In the genomic region with DNA sequence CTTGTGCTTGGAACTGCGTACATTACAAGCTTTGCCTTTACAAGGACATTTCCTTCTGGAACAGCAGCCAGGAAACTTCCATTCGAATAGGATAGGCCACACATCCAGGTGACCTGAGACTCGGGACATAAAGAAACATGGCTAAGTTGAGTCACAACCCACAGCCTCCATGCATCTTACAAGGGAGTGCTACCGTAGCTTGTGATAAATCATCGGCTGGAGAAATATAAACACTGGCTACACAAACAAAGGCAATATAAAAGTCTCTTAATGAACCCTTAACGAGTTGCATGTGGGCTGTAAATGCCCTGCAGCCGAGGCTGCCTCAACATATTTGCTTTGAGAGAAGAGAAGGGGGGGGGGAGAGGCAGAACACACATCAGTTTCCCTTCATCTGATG, we compare ENCODE assay signal across 14 mouse cellular contexts.
"Had no signal": no experiment of that assay in that cellular context is flagged by ENCODE, and none has a peak within 500 bp of the region (broad histone marks: within the 10 kb centered on the region; RNA-seq: fewer than 3 reads in every experiment).

No protein-coding gene starts in this region.

- H3K9ac ChIP-seq: limb, embryonic 15.5 days; liver, embryonic 12.5 days; lung, embryonic 14.5 days; neural tube, embryonic 15.5 days had no signal

- H3K4me3 ChIP-seq: limb, embryonic 15.5 days; liver, embryonic 12.5 days; midbrain, embryonic 10.5 days; myocyte; neural tube, embryonic 15.5 days had no signal

- ATAC-seq: liver, embryonic 12.5 days had no signal

- H3K4me1 ChIP-seq: midbrain, embryonic 10.5 days; neural tube, embryonic 15.5 days had no signal

- H3K27me3 ChIP-seq: liver, embryonic 12.5 days; neural tube, embryonic 15.5 days had no signal

- H3K27ac ChIP-seq: limb, embryonic 15.5 days; liver, embryonic 12.5 days; midbrain, embryonic 10.5 days; neural tube, embryonic 15.5 days; stomach, postnatal 0 days had no signal

- DNase-seq: kidney, adult 11 months; kidney, postnatal 14 days; layer of hippocampus, postnatal 36 days; lung, embryonic 14.5 days; lung, postnatal 10 days; lung, postnatal 4 days; midbrain, embryonic 14.5 days; thymus, postnatal 4 days had no signal

- H3K4me2 ChIP-seq: limb, embryonic 15.5 days; liver, embryonic 12.5 days; lung, embryonic 14.5 days; neural tube, embryonic 15.5 days had no signal

- H3K9me3 ChIP-seq: limb, embryonic 15.5 days; liver, embryonic 12.5 days; midbrain, embryonic 10.5 days; neural tube, embryonic 15.5 days had no signal

- H3K36me3 ChIP-seq: limb, embryonic 15.5 days; liver, embryonic 12.5 days; midbrain, embryonic 10.5 days; neural tube, embryonic 15.5 days had no signal
